Mouse (Mus musculus) mature B cell (primary cell): ENCODE results near the gene Chd1.
"Not testable (repeated sequence)": the region's sequence is repeated elsewhere in the genome, so short reads cannot be mapped to it uniquely, and the experiment has no call there.

Experiments
- in situ Hi-C: fragments of 300-500 bp; cut with MboI; formaldehyde crosslinking; loops from 2 replicates; pipeline ENCODE4 v1.14.3; 2019

Chd1 gene

GRCm38 (mm10) chr17:15704475-15705300 lies at the start of gene Chd1:
Gene Chd1, plus strand, starts transcription at chr17:15704967.
- in situ Hi-C loops = no loop called here

GRCm38 (mm10) chr17:15656881-15657607 lies 47.7 kb upstream of the Chd1 start:
- in situ Hi-C loops = no loop called here

- in situ Hi-C loops = no loop called here
Measured at GRCm38 (mm10) chr17:15672870-15673269, 31.9 kb upstream of the Chd1 start.

GRCm38 (mm10) chr17:15677970-15678645 lies 26.7 kb upstream of the Chd1 start:
- in situ Hi-C loops = no loop called here

- in situ Hi-C loops = no loop called here
Measured at GRCm38 (mm10) chr17:15679966-15680630, 24.7 kb upstream of the Chd1 start.

GRCm38 (mm10) chr17:15680661-15681060 lies 24.1 kb upstream of the Chd1 start:
- in situ Hi-C loops = no loop called here

- in situ Hi-C loops = no loop called here
Measured at GRCm38 (mm10) chr17:15686396-15686795, 18.4 kb upstream of the Chd1 start.

GRCm38 (mm10) chr17:15690304-15690703 lies 14.5 kb upstream of the Chd1 start:
- in situ Hi-C loops = no loop called here

- in situ Hi-C loops = no loop called here
Measured at GRCm38 (mm10) chr17:15695566-15695965, 9.2 kb upstream of the Chd1 start.

- in situ Hi-C loops = no loop called here
Measured at GRCm38 (mm10) chr17:15698956-15699355, 5.8 kb upstream of the Chd1 start.

- in situ Hi-C loops = no loop called here
Measured at GRCm38 (mm10) chr17:15701505-15701904, 3.3 kb upstream of the Chd1 start.

GRCm38 (mm10) chr17:15704158-15704474 lies 651 bp upstream of the Chd1 start:
- in situ Hi-C loops = no loop called here

GRCm38 (mm10) chr17:15705303-15706284 lies 827 bp downstream of the Chd1 start:
- in situ Hi-C loops = no loop called here

- in situ Hi-C loops = no loop called here
Measured at GRCm38 (mm10) chr17:15714507-15714906, 9.7 kb downstream of the Chd1 start.

- in situ Hi-C loops = no loop called here
Measured at GRCm38 (mm10) chr17:15715013-15715902, 10.5 kb downstream of the Chd1 start.

GRCm38 (mm10) chr17:15715940-15716339 lies 11.2 kb downstream of the Chd1 start:
- in situ Hi-C loops = no loop called here

GRCm38 (mm10) chr17:15720841-15721240 lies 16.1 kb downstream of the Chd1 start:
- in situ Hi-C loops = no loop called here

GRCm38 (mm10) chr17:15723291-15723690 lies 18.5 kb downstream of the Chd1 start:
- in situ Hi-C loops = no loop called here

- in situ Hi-C loops = not testable (repeated sequence)
Measured at GRCm38 (mm10) chr17:15723866-15724475, 19.2 kb downstream of the Chd1 start.
